Mouse (Mus musculus) liver, postnatal 0 days (tissue): Measurements from ENCODE around the gene Prex1. TPM values are rescaled to one million over a fixed set of nuclear protein-coding genes. Genes with fewer than 3 reads are reported as not detected.

Experiments used
- ATAC-seq: fragments of 200-750 bp; cut with Nextera tagmentation; 2 replicates; pipeline ENCODE4 v1.8.0; 2017; ENCODE audit warnings: mild to moderate bottlenecking, moderate library complexity
- DNase-seq: peaks from one replicate; pipeline ENCODE4 v3.0.0-alpha.2; 2016
- H3K27ac ChIP-seq: fragments of 300-500 bp; sonication (generic); 2 replicates; pipeline ENCODE4 v1.5.1; 2014; ENCODE audit warnings: antibody characterized with exemption, moderate library complexity, mild to moderate bottlenecking, low read depth
- H3K27me3 ChIP-seq: fragments of 300-500 bp; sonication (generic); 2 replicates; pipeline ENCODE4 v1.6.1; 2014; ENCODE audit warnings: low read length, control low read depth, mixed read lengths; ENCODE audit not compliant: insufficient read depth
- H3K36me3 ChIP-seq: fragments of 300-500 bp; sonication (generic); replicated peaks from 2 replicates; pipeline ENCODE4 v1.6.1; 2014; ENCODE audit warnings: mild to moderate bottlenecking, control low read depth, low read length, moderate library complexity, mixed read lengths; ENCODE audit not compliant: insufficient read depth
- H3K4me1 ChIP-seq: fragments of 300-500 bp; sonication (generic); 2 replicates; pipeline ENCODE4 v1.6.1; 2014; ENCODE audit warnings: antibody characterized with exemption, mild to moderate bottlenecking, control low read depth; ENCODE audit not compliant: insufficient read depth
- H3K4me2 ChIP-seq: fragments of 300-500 bp; sonication (generic); 2 replicates; pipeline ENCODE4 v1.6.1; 2014; ENCODE audit warnings: low read depth, mild to moderate bottlenecking, low read length, moderate library complexity, mixed read lengths
- H3K4me3 ChIP-seq: fragments of 300-500 bp; sonication (generic); 2 replicates; pipeline ENCODE4 v1.5.1; 2014; ENCODE audit warnings: low read depth, low read length
- H3K9ac ChIP-seq: fragments of 300-500 bp; sonication (generic); replicated peaks from 2 replicates; pipeline ENCODE4 v1.6.1; 2014; ENCODE audit warnings: mild to moderate bottlenecking, moderate library complexity
- H3K9me3 ChIP-seq: fragments of 300-500 bp; sonication (generic); 2 replicates; pipeline ENCODE4 v1.6.1; 2016; ENCODE audit warnings: mild to moderate bottlenecking, control low read depth, low read length, mixed read lengths
- CTCF ChIP-seq: sonication (generic); IDR thresholded peaks from 2 replicates; pipeline ENCODE4 v1.5.1; 2016; ENCODE audit warnings: antibody characterized with exemption, low read depth
- EP300 ChIP-seq: IDR thresholded peaks from 2 replicates; pipeline ENCODE4 v1.6.1; 2016; ENCODE audit warnings: antibody characterized with exemption, low read depth, mild to moderate bottlenecking
- WGBS: fragments of 180-500 bp; shearing (Covaris S2); extraction: QIAGEN DNeasy Blood & Tissue Kit; methylation state at CpG from one replicate; pipeline ENCODE4 v1.1.7; 2014; ENCODE audit not compliant: insufficient replicate concordance; 5-methylcytosine and 5-hydroxymethylcytosine counted together
- polyA plus RNA-seq: library from polyadenylated mRNA; unstranded; fragments of >200 nt; fragmentation: Nextera tagmentation; extraction: Ambion mirVana; gene quantifications from 2 replicates; pipeline ENCODE4 v1.2.1, GENCODE M21; 2015

The Prex1 gene
- polyA plus RNA-seq, 1 experiment from 2014 or later: 6.3 TPM

GRCm38 (mm10) chr2:166745849-166746248 is 32.2 kb upstream of the Prex1 start:
- Histone ChIP-seq H3K4me3 (no peak overlapping the region), H3K27me3 (no peaks in the 10 kb centered on the region), H3K4me2 (peak overlapping the region; percentile 61; the same call in 1 of the 2 replicates), H3K9me3 (no peaks in the 10 kb centered on the region), H3K4me1 (peaks cover 9% of the 10 kb centered on the region; the same call in 1 of the 2 replicates), H3K36me3 (no peaks in the 10 kb centered on the region), H3K9ac (no peak overlapping the region), H3K27ac (peak overlapping the region; percentile 74)
- TF ChIP-seq EP300 (no peak), CTCF (0 out of 2 replicates have a peak, but pooled peaks have one; percentile 1)
- WGBS: 56% methylated on average over 9 of the region's 9 CpGs
- DNase-seq (peak; percentile 55), ATAC-seq (peak; percentile 71)

- Histone ChIP-seq H3K27me3 (no peaks in the 10 kb centered on the region), H3K4me2 (no peak overlapping the region), H3K4me1 (peaks cover 9% of the 10 kb centered on the region; the same call in 1 of the 2 replicates), H3K9me3 (no peaks in the 10 kb centered on the region), H3K36me3 (no peaks in the 10 kb centered on the region), H3K9ac (no peak overlapping the region), H3K4me3 (no peak overlapping the region), H3K27ac (no peak overlapping the region)
- TF ChIP-seq EP300 (no peak), CTCF (no peak)
- ATAC-seq (no peak), DNase-seq (no peak)
- WGBS: 57% methylated on average over 7 of the region's 7 CpGs
Measured at GRCm38 (mm10) chr2:166744433-166744832, 30.8 kb upstream of the Prex1 start.

GRCm38 (mm10) chr2:166743504-166743903 is 29.9 kb upstream of the Prex1 start:
- Histone ChIP-seq H3K27ac (no peak overlapping the region), H3K4me1 (peaks cover 9% of the 10 kb centered on the region; the same call in 1 of the 2 replicates), H3K9ac (no peak overlapping the region), H3K4me2 (no peak overlapping the region), H3K36me3 (no peaks in the 10 kb centered on the region), H3K27me3 (no peaks in the 10 kb centered on the region), H3K9me3 (no peaks in the 10 kb centered on the region), H3K4me3 (no peak overlapping the region)
- 64% methylated on average over 4 of the region's 4 CpGs for WGBS
- no peak for ATAC-seq
- TF ChIP-seq CTCF (no peak), EP300 (no peak)
- no peak for DNase-seq

- Histone ChIP-seq H3K27me3 (no peaks in the 10 kb centered on the region), H3K4me1 (peaks cover 5% of the 10 kb centered on the region; the same call in 1 of the 2 replicates), H3K36me3 (no peaks in the 10 kb centered on the region), H3K4me3 (no peak overlapping the region), H3K9ac (no peak overlapping the region), H3K9me3 (no peaks in the 10 kb centered on the region), H3K4me2 (no peak overlapping the region), H3K27ac (no peak overlapping the region)
- no peak for TF ChIP-seq CTCF
- TF ChIP-seq EP300: no peak
- 79% methylated on average over 6 of the region's 6 CpGs for WGBS
- DNase-seq: no peak
- ATAC-seq: no peak
Measured at GRCm38 (mm10) chr2:166741445-166741844, 27.8 kb upstream of the Prex1 start.

- Histone ChIP-seq H3K27ac (no peak overlapping the region), H3K27me3 (no peaks in the 10 kb centered on the region), H3K36me3 (no peaks in the 10 kb centered on the region), H3K4me1 (no peaks in the 10 kb centered on the region), H3K4me2 (no peak overlapping the region), H3K4me3 (no peak overlapping the region), H3K9ac (no peak overlapping the region), H3K9me3 (no peaks in the 10 kb centered on the region)
- no peak for TF ChIP-seq CTCF
- TF ChIP-seq EP300: no peak
- DNase-seq: no peak
- WGBS: 64% methylated on average over 6 of the region's 6 CpGs
- ATAC-seq: no peak
Measured at GRCm38 (mm10) chr2:166740396-166740795, 26.8 kb upstream of the Prex1 start.

GRCm38 (mm10) chr2:166737307-166737706 is 23.7 kb upstream of the Prex1 start:
- peaks cover 3% of the 10 kb centered on the region for H3K4me1 ChIP-seq
- H3K4me2 ChIP-seq: no peak overlapping the region
- DNase-seq: no peak
- H3K36me3 ChIP-seq: no peaks in the 10 kb centered on the region
- no peaks in the 10 kb centered on the region for H3K9me3 ChIP-seq
- no peak overlapping the region for H3K27ac ChIP-seq
- TF ChIP-seq CTCF (no peak), EP300 (no peak)
- ATAC-seq: no peak
- no peak overlapping the region for H3K4me3 ChIP-seq
- WGBS: 56% methylated on average over 7 of the region's 7 CpGs
- H3K9ac ChIP-seq: no peak overlapping the region
- no peaks in the 10 kb centered on the region for H3K27me3 ChIP-seq

GRCm38 (mm10) chr2:166735469-166736001 is 21.9 kb upstream of the Prex1 start:
- DNase-seq: no peak
- Histone ChIP-seq H3K4me2 (no peak overlapping the region), H3K27me3 (no peaks in the 10 kb centered on the region), H3K4me1 (peaks cover 4% of the 10 kb centered on the region), H3K4me3 (no peak overlapping the region), H3K27ac (no peak overlapping the region), H3K9ac (no peak overlapping the region), H3K9me3 (no peaks in the 10 kb centered on the region), H3K36me3 (no peaks in the 10 kb centered on the region)
- ATAC-seq: no peak
- TF ChIP-seq EP300 (no peak), CTCF (no peak)
- 60% methylated on average over 15 of the region's 15 CpGs for WGBS
